Mouse (Mus musculus) B cell, adult 2 months (primary cell): ENCODE measurements at regions not wholly inside any gene's neighbourhood (a gene's known extent, or its start where the extent isn't known, plus 50 kb on each side); places are given as distances from the start of the nearest gene placed in this dataset.

ENCODE experiments used
- DNase-seq, 2 experiments: peaks; one replicate each; pipeline ENCODE4 v3.0.0; 2022

DNA sequence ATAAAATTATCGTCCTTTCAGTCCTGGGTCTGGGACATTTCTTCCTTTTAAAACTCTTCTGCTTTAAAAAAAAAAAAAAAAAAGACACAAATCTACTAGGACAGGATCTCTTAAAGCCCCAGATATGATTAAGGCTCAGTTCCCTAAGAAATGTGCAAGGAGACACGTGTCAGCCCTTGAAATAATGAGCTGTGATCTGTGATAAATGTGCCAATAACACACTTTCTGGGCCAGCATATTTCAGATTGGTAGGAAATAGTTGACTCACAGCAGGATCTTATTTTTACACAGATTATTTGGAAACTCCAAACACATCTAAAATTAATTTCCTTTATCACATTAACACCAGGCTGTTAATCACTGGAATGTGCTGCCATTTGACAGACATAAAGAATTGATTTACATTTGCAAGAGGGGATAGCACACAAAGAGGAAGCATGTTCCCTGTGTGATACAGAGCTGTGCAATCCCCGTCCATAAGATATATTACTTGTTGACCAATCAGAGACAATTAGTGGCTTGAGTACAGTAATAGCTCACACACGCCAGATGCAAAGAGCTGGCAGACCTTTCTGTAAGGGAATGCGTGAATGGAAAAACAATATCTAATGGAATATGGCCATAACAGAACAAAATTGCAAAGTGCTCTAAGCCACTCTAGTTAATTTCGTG is 263.7 kb downstream of the Pax3 start:
- DNase-seq, result no peak

DNA sequence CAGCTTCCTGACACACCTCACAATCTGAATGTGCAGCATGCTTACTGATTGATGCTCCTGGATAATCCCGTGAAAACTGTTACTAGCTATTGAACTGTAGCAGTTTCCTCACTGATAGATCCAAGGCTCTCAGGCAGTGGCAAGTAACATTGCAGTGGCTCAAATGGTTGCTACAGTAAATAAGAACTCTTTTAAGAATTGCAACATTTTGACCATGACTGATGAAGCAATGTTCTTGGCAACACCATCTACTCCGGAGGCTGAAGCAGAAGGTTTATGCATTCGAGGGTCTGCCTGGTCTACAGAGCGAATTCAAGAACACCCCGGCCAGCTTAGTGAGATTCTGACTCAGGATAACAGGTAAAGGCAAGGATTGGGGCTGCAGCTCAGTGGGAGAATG is 264.7 kb downstream of the Pax3 start:
- DNase-seq, result no peak

DNA sequence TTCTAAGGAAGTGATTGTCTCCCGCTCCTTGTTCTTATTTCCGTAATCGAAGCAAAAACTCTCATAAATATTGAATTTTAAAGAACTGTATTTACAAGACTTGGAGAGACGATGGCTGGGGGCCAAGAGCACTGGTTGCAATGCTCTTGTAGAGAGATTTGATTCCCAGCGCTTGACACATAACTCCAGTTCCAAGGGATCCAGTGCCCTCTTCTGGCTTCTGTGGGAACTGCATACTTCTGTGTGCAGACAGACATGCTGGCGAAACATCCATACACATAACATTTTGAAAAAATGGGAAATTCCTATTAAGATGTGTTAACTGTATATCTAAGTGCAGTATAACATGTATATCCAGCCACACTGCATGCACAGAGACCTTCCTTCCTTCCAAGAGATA is 266.3 kb downstream of the Pax3 start:
- no peak for DNase-seq

DNA sequence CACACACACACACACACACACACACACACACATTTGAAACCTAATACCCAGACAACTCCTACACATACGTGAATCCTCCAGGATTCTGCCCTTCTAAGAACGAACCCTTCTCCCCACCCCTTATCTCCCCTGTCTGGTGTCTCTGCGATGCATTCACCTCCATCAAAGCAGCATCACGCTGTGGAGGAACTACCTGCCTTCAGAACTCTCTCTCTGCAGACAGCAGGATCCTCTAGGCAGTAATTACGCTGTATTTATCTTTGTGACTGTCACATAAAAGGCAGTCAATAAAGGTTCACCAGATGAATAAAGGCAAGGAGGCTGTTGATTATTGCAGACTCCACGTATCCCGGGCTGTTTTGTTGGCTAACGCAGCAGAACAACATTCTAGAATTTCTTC is 267.4 kb downstream of the Pax3 start:
- no peak for DNase-seq

DNA sequence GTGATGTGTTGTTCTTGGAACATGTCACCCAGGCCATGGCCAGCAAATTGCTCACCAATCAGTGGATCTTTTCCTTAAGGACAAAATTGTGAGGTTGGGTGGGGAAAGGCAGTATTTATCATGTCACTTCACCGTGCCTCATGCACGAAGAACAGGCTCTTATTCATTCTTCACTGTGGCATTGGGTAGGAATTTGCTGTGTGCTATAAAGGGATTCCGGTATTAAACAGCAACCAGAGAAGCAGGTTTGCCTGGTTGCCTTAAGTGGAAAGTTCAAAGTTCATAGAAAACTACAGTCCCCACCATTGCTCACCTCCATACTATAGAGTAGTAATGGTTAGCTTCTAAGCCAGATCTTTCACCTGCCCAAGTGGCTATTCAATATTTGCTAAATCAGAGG is 270.8 kb downstream of the Pax3 start:
- DNase-seq, result no peak

DNA sequence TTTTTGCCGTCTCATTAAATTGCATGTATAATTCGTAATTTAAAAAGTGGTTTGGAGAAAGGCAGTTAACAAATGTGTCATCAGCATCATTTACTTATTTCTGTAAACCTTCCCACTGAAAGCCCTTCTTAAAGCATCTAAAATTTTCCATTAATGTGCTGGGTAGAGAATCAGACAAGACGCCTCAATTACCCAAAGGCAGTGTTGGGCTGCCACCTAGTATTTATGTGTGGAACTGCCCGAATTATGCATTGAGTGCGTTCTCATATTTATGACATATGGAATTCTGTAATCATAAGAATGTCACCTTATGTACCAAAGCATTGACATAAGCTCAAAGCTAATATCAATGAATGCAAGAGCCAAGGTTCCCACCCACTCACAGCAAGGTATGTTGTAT is 300.7 kb downstream of the Pax3 start:
- no peak for DNase-seq

DNA sequence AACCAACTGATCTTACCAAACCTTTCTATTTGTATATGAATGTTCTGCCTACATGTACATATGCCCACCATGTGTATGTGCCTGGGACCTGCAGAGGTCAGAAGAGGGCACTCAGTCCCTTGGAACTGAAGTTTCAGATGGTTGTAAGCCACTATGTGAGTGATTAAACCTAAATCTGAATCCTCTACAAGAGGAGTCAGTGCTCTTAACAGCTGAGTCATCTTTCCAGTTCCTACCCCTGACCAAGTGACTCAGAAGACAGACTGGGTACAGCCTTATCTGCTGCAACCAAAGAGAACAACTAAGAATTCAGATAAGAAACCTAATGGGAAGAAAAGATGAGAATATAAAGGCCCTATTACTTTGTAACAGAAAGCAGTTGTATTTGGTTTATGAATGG is 317.9 kb downstream of the Pax3 start:
- no peak for DNase-seq

DNA sequence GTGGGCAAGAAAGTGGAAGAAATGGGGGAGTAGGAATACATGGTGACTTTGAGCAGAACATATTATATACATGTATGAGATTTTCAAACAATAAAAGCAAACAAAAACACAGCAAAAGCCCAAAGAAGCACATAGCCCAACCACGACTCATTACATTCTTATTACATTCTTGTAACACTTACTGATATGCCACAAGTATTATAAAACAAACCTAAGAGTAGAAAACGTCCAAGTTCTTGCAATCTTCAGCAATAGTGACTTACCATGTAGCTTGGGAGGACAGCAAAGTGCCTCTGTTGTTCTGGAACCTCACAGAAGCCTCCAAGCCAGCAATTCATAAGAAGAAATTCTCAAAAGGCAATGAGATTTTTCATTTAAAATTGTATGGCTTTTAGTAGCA is 326.8 kb downstream of the Pax3 start:
- no peak for DNase-seq

DNA sequence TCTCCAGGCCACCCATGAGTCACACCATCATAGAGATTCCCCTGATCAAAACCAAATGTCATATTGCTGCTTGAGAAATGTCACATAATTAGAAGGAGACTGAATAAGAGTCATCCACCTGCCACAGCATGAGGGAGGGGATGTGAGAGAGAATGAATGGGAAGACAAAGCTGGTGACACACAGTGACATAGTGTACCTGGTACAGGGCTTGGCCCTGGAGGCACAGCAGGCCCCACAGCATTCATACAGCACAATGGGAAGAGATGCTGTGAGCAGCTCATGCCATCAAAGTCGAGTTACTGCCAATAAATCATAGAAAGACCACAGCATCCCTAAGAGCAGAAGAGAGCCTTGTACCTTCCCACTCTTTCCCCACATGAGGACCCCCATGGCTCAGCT is 327.8 kb downstream of the Pax3 start:
- no peak for DNase-seq

DNA sequence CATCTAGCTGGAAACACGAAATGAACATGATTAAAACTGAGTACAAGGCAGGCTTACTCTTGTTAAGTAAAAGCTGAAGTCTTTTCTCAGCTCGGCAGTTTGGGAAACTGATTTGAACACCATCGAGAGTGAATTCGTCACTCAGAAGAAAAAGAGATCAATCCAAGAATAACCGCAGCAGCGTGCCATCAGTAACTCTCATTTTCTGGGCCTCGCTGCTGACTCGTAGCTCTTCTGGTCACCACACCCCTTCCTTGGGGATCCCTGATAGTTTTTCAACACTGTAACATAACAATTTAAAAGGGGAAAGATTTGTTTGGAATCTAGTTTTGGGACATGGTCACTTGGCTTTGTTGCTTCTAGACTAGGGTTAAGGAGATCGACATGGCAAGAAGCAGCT is 337.0 kb downstream of the Pax3 start:
- no peak for DNase-seq

DNA sequence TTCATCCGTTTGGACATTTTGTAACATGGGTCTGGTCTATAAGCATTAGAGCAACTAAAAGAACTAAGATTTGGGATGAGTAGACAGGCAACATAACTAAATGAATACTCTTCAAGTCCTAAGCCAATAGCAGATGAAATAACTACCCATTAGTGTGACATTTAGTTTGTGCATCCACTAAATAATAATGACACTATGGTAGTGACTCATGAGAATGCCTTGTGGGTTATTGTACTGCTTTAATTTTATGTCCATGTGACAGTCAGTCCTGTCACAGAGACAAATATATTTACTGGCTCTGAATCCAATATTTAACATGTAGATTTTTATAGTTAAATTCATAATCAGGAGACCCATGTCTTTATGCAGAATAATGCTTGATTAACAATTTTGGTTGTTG is 339.5 kb upstream of the Epha4 start:
- no peak for DNase-seq

DNA sequence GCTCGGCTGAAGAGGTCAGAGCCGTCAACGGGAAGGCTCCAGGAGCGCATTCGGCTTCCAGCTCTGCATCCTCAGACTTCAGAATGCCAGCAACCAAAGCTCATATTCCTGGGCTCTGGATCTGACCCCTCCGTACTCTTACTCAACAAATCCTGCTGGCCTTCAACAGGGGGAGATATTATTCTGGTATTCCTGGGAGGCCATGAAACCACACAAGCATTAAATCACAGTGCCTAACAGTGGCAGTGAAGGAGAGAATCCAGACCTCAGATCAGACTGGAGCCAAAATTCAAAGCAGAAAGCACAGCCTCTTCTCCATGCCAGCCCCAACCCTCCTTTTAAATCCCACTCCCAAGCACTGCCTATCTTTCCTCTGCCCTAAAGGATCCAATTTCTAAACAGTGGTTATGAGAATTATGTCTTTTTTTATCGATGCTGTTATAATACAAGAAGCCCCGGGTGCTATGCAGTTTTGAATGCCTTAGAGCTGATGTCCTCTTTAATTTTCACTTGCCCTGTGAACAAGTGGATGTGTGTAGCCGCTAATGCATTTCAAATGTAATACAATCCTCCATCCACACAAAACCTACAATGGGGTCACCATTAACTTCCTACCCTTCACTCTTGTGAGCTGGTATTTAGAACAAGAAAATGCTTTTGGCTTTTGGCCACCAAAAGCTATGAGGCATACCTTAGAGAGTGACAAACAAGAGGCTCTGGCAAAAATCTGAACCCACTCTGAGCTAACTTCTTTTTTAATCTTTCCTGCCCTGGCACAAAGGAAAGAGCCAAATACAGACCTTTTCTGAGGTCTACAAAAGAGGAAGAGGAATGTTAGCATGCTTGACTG is 333.1 kb upstream of the Epha4 start:
- no peak for DNase-seq

DNA sequence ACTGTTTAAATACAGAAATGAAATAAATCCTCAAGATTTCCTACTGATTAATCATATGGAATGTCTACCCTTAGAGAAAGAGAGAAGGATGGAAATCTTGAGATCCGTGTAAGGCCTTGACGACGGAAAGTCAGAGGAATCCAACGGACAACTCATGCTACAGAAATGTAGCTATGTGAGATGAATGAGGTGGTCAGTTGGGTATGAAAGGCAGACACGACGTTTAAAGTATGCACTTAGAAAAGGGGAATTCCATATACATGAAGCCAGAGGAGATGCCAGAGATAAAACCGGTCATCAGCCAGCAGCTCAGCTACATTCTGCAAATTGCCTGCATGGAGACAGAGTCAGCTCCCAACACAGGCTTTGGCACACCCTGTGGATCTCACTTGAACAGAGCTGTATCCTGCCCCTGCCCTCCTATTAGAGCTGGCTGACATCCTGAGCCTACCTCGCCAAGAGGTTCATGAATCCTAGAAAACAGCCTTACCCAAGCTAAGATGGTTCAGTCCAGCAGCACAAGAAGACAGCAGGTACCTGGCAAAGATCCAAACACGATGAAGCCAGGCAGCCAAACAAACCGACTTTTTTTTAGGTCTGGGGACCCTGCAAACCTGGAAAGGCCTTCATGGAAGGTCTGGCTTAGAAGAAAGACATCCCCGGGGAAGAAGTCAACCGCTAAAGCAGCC is 331.3 kb upstream of the Epha4 start:
- DNase-seq, result no peak

DNA sequence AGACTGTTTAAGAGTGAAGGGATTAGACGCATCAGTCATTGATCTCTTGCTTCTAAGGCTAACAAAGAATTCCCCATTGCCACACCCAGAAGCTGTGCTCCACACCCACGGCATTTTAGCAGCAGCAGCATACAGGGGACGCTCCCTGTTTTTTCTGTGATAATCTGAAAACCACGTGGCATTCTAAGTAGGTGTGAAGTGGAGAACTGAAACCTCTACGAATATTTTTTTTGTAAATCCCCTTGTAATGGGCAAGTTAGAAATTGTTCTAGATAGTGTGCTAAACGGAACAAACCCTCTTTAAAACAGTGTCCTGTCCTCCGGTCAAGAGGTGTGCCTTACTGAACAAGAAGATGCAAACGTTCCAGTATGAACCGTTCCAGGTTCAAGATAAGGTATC is 325.8 kb upstream of the Epha4 start:
- no peak for DNase-seq

DNA sequence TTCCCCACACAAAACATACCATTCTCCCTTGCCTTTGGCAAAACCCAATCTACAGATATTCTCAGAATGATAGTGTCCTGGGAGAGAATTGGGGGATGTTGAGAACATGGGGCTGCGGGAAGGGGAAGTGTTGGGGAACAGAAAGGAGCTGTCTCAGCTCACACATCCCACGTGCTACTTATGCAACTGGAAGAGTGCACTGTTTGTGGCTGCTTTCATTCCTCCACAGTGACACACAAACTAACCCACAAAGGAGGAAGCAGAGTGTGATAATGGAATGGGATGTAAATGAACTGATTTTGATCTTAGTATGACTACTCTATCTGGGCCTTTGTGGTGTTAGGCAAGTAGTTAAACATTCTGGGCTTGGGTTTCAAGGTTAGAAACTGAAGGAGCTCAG is 317.3 kb upstream of the Epha4 start:
- no peak for DNase-seq

DNA sequence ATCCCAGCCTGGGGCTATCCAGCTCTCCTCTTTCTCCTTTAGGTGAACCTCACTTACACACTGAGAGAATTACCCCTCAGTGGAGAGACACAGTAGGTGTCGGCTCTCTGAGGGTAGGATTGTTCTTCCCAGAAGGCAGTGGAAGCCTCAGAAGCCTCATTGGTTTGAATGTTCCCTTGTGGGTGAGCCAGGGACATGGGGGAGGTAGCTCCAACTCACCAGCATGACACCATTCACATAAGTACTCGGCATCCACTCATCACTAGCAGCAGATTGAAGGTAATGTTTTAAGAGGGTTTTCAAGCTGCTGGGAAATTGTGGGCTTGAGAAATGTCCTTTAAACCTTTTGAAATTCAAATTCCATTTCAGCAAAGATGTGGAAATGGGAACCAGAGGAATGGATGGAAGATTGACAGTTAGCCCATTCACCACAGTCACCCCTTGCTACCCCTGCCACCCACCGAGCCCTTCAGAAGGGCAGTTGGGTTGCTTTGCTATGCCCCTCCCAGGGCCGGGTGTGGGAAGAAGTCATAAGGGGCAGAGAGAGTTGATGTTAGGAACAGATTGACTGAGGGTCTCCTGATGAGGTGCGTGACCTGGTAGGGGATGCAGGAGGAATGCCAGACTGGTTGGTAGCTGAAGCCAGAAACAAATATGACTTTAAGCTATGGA is 310.0 kb upstream of the Epha4 start:
- DNase-seq, result no peak

DNA sequence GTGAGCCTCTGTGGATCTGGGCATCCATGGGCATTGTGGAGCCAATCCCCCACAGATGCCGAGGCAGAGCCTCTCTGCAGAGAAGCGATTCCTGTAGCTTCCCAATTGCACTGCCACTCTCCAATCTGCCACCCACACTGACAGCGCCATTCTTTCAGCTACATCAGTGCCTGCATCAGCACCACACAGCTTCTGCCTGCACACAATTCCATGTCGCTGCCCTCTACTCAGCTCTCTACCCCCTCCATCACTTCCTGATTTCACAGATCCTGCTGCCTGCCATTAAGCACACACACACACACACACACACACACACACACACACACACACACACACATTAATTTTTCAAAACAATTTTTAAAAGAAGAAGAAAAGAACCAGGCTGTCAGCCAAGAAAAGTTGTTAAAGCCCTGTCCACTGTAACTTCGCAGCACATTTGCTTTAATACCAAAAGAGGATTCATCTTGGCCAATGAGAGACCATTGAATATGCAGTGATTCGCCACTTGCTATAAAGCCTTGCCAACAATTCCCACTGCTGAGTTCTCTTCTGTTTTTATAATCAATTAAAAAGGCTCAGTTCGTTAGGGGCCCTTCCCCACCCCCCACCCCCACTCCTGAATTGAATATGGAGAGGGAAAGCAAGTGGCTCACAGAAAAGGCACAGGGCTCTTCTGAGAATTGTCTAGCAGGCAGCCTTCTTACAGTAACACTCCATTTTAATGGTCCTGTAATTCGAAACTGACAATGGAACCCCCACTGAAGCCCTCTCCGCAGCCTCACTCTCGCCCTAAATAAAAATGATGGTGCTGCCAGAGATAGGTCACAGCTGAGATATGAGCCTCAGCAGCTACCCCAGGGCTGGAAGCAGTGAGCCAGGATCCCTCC is 309.2 kb upstream of the Epha4 start:
- no peak for DNase-seq

DNA sequence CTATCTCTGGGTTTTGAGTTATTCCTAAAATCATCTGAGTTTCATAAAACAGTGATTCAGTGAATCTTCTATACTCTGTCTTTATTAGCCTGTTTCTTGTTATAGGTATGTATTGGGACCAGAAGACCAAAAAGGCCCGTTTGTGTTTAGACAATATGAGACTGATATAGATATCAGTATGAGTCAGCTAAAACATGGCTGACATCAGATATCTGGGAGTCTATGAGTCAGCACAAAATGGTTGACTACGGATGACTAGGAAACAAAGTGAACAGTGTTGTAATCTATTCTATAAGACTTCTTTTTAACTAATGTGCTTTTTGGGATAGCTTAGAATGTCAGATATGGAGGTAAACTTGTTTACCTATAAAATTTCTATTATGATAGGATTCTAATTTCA is 305.2 kb upstream of the Epha4 start:
- no peak for DNase-seq

DNA sequence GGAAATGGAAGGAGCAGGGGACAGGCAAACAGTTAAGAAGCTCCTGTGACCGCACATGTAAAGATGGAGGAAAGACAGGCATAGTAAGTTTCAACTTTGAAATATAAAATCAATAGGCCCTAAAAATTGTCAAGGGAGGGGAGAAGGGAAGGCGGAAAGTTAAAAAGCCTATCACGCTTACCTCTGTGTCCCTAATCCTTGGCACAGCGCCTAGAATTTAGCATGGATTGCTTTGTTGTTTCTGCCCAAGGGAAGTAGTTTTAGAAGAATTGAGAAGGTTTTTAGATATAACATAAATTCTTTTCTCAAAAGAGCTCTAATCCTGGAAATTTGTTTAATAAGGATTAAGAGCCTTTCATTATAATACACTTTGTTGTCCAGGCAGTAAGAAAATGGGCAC is 300.6 kb upstream of the Epha4 start:
- no peak for DNase-seq

DNA sequence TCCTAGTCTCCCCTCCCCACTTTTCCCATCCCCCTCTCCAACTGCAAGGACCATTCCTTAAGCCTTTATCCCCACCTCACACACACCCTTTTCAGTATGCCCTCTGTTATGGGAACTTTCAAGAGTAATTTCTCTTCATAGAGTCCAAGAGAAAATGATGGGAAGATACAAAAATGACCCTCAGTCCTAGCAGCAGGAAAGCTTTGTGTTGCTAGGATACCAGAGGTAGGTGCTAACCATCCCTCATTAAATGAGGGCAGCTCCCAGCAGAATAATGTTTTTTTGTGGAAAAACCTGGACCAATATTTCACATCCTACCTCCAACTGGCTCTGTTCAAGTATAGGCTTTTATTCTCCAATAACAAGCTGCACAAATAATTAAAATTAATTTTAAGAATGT is 296.7 kb upstream of the Epha4 start:
- DNase-seq, result no peak

DNA sequence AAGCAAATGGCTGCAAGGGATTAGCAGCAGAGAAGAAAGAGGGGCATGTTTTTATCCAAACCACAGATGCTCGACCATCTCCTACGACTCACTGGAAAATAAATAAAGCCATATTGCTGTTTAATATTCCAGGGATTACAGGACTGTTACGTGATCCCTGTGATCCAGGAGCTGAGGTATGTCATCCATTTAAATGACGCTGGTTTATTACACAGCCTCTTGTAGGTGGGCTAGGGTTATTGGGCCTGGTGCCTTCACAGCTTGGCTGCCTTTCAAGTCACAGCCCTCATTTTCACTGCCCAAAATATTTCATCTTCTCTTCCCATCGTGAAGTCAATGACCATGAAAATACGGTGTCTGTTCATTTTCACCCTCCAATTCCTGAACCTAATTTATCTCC is 276.1 kb upstream of the Epha4 start:
- no peak for DNase-seq

DNA sequence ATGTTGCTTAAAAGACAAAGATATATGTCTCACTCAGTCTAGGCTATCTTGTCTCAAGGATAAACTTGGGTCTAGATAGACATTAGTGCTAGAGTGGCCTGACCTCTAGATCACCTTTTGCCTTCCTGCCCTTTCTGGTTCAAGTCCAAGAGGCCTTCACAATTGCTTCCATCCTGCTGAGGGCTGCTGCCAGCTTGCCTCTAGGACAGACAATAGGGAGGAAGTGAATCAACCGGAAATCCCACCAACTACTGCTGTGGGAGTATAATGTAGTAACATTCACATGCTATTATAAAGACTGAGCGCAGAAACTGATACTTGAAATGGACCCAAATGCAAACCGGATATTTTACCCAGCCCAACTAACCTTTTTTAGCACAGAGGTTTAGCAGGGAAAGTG is 239.4 kb upstream of the Epha4 start:
- no peak for DNase-seq
